Mouse (Mus musculus) cerebellum, postnatal 36 days (tissue): ENCODE results near the gene Ptgfrn.

Source experiments
- DNase-seq, 2 experiments: peaks; one replicate each; pipeline ENCODE4 v3.0.0; 2021 to 2022; ENCODE audit warnings: mixed read lengths in 2 of 2

The Ptgfrn gene

GRCm38 (mm10) chr3:101110043-101110837, at the start of gene Ptgfrn:
Ptgfrn (minus strand) TSS chr3:101110278.
- DNase-seq = peak; percentile 24 to 33

GRCm38 (mm10) chr3:101159701-101160100, 49.6 kb upstream of the Ptgfrn start:
- DNase-seq = no peak

DNA sequence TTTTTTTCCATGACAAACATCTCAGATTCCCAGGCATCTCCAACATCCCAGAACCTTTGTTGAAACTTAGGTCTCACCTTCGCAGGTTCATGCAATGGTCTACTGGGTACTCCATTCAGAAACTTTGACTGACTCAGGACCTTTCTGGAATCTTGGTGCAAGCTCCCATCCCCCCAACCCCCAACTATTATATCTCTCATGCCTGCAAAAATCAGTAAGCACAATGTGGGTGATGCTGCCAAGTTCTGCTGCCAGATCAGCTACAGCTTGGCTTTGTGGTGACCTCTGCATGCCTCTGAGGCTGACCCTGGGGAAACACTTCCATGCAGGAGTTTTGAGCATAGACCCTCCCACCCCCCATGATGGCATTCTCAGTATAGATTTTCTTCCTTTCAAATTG, 44.0 kb upstream of the Ptgfrn start:
- DNase-seq = no peak

DNA sequence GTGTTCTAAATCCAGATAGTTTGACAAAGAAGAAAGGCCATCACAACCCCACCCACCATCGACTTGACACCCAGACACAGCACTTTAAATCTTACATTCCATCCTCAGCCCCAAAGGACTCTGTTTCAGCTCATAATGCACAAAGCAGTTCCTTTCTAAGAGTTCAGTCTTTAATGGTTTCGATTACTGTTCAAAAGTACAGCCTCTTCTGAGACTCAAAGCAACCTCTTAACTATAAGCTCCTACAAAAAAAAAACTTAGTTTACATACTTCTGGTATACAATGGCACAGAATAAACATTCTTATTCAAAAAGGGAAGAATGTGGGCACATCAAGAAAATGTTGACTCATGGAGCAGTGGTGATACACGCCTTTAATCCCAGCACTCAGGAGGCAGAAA, 43.3 kb upstream of the Ptgfrn start:
- DNase-seq = no peak

- DNase-seq = no peak
Measured at GRCm38 (mm10) chr3:101146126-101146772, 36.2 kb upstream of the Ptgfrn start.

DNA sequence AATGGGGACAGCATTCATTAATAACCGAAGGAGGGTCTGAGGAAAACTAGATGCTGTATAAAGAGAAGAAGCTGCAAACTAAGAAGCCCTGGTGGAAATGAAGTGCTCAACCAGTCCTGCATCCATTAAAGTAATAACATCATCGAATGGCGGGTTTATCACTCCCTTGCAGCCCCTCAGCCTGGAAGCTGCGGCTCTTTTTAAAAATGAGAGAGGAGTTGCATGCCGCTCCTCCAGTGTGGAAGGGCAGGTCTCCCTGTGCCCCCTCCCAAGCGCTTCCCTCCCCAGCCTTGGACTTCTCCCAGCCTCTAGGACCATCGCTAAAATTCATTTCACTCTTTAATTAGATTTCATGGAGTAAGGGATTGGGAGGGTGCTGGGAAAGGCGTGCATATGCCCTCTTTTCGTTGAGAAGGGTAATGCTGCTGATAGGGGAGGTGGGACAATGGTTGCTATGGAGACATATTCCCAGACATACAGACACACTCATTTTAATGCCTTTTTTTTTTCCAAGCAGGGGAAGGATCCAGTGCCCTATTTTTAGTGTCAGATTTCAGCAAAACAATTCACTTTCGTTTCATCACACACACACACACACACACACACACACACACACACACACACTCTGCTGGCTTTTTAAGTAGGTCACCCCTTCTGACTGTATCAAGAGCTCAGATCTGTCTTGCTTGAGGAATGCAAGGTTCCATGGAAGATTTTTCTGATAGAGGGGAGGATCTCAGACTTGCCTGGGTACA, 35.4 kb upstream of the Ptgfrn start:
- peak in 1 of 2 experiments; percentile 12 for DNase-seq

DNA sequence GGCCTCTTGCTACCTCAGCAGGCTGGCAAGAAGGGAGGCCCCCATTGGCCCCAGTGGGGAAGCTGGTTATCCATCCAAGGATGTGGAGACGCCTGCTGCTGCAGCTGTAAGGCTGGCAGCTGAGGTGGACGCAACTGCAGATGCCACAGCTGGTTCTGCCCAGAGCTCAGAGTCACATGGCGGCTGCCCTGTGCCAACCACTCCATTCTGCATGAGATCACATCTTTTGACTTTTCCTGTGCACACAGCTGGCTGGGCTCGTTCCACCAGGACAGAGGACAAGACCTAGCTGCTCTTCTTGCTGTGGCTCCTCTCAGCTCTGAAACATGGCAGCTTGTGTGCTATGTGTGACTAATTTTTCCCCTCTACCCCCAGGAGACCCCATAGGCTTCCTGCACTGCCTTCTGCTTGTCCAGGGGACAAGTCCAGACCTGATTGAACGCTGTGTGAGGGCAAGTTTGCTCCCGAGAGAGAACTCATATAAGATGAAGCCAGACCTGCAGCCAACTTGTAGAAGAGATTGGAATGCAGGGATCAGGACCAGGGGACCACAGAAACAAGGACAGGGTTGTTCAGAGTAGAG, 34.4 kb upstream of the Ptgfrn start:
- DNase-seq = no peak

GRCm38 (mm10) chr3:101143465-101143864, 33.4 kb upstream of the Ptgfrn start:
- no peak for DNase-seq

DNA sequence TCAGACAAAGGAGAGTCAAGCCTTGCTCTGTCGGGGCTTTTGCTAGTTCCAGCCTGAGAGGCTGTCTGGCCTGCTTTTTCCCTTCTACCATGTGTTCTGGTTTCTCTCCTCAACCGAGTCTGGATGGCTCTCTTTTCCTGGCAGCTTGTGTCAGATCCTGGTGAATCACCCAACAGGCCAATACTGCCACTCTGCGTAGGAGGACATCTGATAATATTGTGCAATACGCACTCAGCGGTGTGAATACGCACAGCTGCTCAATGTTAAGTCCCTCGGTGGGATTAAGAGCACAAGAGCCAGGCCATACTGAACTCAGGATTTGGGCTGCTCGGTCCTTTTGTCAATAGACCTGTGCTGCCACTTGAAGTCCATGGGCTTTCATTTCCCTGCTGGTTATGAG, 31.8 kb upstream of the Ptgfrn start:
- no peak for DNase-seq

- no peak for DNase-seq
Measured at GRCm38 (mm10) chr3:101139958-101140357, 29.9 kb upstream of the Ptgfrn start.

DNA sequence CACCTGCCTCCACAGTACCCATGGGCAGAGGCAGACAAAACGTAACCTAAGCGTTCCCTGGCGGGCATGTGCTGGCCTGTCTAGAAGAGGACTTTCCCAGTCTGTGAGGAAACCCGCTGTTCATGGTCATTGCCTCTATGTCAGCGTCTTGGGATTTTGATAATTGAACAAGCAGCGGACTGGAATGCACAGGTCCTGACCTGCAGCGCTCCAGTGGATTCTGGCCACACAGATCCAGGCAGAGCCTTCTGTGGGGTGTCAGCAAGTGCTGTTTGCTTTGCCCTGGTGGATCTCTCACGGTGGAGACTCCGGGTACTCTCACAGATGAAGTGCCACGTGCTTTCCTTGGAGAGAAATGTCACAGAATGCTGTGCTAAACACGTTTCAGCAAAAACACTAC, 26.4 kb upstream of the Ptgfrn start:
- no peak for DNase-seq

- DNase-seq = no peak
Measured at GRCm38 (mm10) chr3:101134861-101135260, 24.8 kb upstream of the Ptgfrn start.

- DNase-seq = no peak
Measured at GRCm38 (mm10) chr3:101132981-101133380, 22.9 kb upstream of the Ptgfrn start.

DNA sequence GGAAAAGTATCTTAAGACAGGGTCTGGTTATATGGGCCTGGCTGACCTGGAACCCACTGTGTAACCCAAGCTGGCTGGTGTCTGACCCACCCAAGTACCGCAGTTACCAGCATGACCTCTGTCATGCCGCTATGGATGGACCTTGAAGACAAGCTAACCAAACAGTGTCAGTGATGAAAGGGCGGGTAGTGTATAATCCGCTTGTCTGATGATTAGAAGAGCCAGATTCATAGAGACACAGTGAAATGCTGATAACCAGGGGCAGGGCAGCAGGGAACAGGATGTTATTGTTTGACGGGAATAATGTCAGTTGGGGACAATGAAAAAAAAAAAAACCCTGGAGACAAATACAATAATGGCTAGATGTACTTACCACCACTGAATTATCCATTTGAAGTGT, 21.7 kb upstream of the Ptgfrn start:
- no peak for DNase-seq

GRCm38 (mm10) chr3:101130526-101130925, 20.4 kb upstream of the Ptgfrn start:
- DNase-seq = no peak

- no peak for DNase-seq
Measured at GRCm38 (mm10) chr3:101129620-101130019, 19.5 kb upstream of the Ptgfrn start.

DNA sequence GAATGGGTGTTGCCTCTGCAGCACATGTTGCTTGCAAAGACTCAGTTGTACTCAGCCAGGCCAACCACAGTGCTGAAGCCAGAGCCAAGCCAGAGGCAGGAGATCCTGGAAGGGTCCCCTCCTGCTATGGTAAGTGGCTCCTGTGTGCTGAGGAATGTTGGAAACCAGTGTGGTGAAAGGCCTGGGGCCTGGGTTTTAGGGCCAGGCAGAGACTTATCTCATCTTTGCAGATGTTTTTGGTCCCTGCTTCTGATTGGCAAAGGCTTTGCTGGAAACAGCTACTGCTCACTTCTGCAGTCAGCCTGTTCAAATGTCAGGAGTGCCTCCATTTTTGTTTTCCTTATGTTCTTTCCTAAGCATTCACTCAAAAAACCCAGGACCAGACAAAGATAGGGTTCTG, 19.0 kb upstream of the Ptgfrn start:
- no peak for DNase-seq

- DNase-seq = no peak
Measured at GRCm38 (mm10) chr3:101127766-101128165, 17.7 kb upstream of the Ptgfrn start.

DNA sequence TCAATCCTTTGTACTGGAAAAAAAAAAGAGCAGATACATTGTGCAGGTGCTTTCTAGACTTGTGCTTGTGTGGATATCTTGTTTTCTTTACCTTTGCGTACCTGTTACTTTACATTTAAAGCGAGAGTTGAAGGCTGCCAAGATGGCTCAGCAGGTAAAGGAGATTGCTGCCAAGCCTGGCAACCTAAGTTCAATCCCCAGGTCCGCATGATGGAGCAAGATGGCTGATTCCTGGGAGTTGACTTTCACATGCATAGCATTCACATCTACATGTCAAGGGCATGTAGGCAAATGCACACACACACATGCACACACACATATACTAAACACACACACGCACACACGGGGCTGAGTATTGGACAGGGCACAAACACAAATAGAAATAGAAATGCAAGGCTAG, 14.6 kb upstream of the Ptgfrn start:
- no peak for DNase-seq

GRCm38 (mm10) chr3:101122479-101122878, 12.4 kb upstream of the Ptgfrn start:
- DNase-seq = no peak

GRCm38 (mm10) chr3:101117774-101118173, 7.7 kb upstream of the Ptgfrn start:
- no peak for DNase-seq

DNA sequence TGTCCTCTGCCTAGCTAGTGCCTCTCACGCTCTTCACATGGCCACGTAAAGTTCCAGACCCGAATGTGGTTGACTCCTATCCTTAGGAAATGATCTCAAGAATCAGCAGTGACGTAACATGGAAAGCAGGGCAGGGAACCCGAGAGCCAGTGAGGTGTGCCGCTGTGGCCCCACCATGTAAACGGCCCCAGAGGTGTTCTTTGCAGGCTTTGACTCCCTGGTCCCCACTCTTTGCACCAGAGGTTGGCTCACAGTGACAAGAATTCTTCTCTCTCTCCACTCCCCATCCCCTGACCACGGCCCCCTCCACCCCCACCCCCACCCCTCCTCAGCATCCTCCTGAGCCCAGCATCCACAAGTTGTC, 7.3 kb upstream of the Ptgfrn start:
- no peak for DNase-seq
